Mouse (Mus musculus) layer of hippocampus, adult 6 months (tissue): ENCODE results near the gene Ddi2. TPM values are rescaled to one million over a fixed set of nuclear protein-coding genes. Genes with fewer than 3 reads are reported as not detected.

Experiments used
- long read RNA-seq, 2 experiments: library from polyadenylated mRNA; unstranded; transcript quantifications; one replicate each; pipeline ENCODE4 v2.0.0; 2019 to 2020
- polyA plus RNA-seq: library from polyadenylated mRNA; unstranded; fragments of <200 nt; fragmentation: Nextera tagmentation; gene quantifications from 2 replicates; pipeline ENCODE4 v1.2.3, GENCODE M21; 2021

Gene Ddi2
- 4.4 and 7.0 TPM in 2 replicates for polyA plus RNA-seq
- long read RNA-seq, experiment 1, full-length matches to known transcripts, result 5 of 24 reads
- long read RNA-seq, experiment 1, partial matches to known transcripts, result 2 of 24 reads
- long read RNA-seq, experiment 1, other reads (novel, unspliced or antisense), result 17 of 24 reads
- long read RNA-seq, experiment 2, full-length matches to known transcripts, result 81 of 121 reads
- long read RNA-seq, experiment 2, partial matches to known transcripts, result 5 of 121 reads
- long read RNA-seq, experiment 2, other reads (novel, unspliced or antisense), result 35 of 121 reads

GRCm38 (mm10) chr4:141722731-141723672 lies at the start of gene Ddi2:
Gene Ddi2 (minus strand): TSS chr4:141723419.

DNA sequence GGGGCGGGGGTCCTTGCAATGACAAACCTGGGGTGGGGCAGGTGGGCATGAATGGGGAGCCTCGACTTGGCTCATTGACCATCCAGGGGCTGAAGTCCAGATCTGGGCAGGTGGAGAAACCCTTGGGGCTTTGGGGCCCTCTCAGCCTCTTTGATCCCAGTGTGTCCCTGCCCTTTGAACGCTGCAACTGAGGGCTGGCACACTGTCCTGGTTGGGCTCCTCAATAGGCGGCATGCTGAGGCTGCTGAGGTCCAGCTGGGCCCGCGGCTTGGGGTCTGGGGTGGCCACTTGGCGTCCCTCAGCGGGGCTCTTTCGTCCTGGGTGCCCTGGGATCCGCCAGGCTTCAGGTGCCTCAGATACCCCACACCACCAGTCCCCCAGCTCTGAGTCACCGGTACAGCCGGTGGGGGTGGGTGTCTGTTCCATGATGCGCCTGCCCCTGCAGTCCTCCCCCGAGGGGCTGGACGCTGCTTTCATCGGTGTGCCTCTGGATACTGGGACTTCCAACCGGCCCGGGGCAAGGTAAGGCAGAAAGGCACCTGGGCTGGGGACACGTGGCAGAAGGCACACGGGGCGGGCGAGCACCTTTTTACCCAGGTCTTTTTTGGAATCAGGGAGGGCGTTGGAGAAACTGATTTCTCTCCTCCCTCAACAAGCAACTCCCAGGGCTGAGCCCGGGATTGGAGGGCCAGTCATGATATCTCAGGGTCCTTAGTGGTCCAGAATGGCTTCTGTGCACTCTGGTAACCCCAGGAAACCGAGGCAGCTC lies 23.5 kb upstream of the Ddi2 start, which contains the start of gene Agmat:
Gene Agmat (plus strand): TSS at position 95 of the 769 bp plus-strand sequence.

DNA sequence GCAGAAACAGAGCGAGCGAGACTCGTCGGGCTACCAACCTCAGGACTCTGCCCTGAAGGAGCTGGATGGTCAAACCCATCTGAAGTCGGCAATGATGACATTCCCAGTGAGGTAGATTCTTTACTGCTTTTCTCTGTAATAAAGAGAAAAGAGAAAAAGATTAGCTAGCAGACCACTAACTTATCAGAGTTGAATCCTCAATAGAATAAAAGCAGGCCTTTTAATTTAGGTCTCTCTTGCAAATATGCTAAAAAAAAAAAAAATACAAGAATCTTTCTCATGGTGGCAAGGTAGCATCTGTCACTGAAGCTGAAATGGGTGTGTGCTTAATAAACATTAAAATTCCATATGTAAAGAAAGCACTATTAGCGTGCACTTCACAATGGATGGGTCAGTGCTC lies 37.7 kb downstream of the Ddi2 start, which contains the start of gene Rsc1a1:
Gene Rsc1a1 (minus strand): TSS at position 101 of the 400 bp plus-strand sequence.

GRCm38 (mm10) chr4:141664799-141665198 lies 58.4 kb downstream of the Ddi2 start, which contains the start of gene Plekhm2:
Gene Plekhm2 (minus strand): TSS chr4:141664899.

Other genes starting within 250 kb of the Ddi2 start
- 2.7 and 2.9 TPM in 2 replicates for gene Spen, start 184.8 kb downstream of the Ddi2 start, polyA plus RNA-seq
- gene Fblim1, start 117.3 kb downstream of the Ddi2 start, polyA plus RNA-seq, result 0.20 and 0.40 TPM in 2 replicates
- gene Tmem82, start 104.8 kb downstream of the Ddi2 start, polyA plus RNA-seq, result 0.18 and 0.31 TPM in 2 replicates
- gene Slc25a34, start 99.6 kb downstream of the Ddi2 start, polyA plus RNA-seq, result 1.9 and 2.7 TPM in 2 replicates
- 6.5 and 7.1 TPM in 2 replicates for gene Plekhm2, start 58.5 kb downstream of the Ddi2 start, polyA plus RNA-seq
- gene Rsc1a1, start 37.8 kb downstream of the Ddi2 start, polyA plus RNA-seq, result not detected in 2 replicates
- gene Agmat, start 23.3 kb upstream of the Ddi2 start, polyA plus RNA-seq, result 0.29 and 0.69 TPM in 2 replicates
- gene Dnajc16, start 67.5 kb upstream of the Ddi2 start, polyA plus RNA-seq, result 12.0 and 12.4 TPM in 2 replicates
- 7.7 and 7.8 TPM in 2 replicates for gene Casp9, start 70.2 kb upstream of the Ddi2 start, polyA plus RNA-seq
- not detected in 2 replicates for gene Cela2a, start 102.7 kb upstream of the Ddi2 start, polyA plus RNA-seq
- gene Ctrc, start 122.9 kb upstream of the Ddi2 start, polyA plus RNA-seq, result not detected in 2 replicates
- gene Efhd2, start 151.5 kb upstream of the Ddi2 start, polyA plus RNA-seq, result 53.0 and 58.8 TPM in 2 replicates